Mouse (Mus musculus): ENCODE measurements around the gene Casp8. TPM values are rescaled to one million over a fixed set of nuclear protein-coding genes. Genes with fewer than 3 reads are reported as not detected.
A peak's percentile ranks its signal among the peaks of the same experiment; 100 is the strongest.
"Not testable (repeated sequence)": the region's sequence is repeated elsewhere in the genome, so short reads cannot be mapped to it uniquely, and the experiment has no call there.

Casp8 gene
- polyA plus RNA-seq, 1 experiment from 2014 or later: 13.9 TPM

GRCm38 (mm10) chr1:58794705-58795104, 469 bp upstream of the Casp8 start:
- ATAC-seq (ENCODE audit: low read depth): no peak

GRCm38 (mm10) chr1:58796059-58796363, 837 bp downstream of the Casp8 start:
- Histone ChIP-seq H3K9me3 (replicated peaks; ENCODE audit: control insufficient read depth, low read length) (0 out of 2 replicates have a peak, but pooled peaks cover 2% of the 10 kb centered on the region), H3K9ac (ENCODE audit: low read depth, low read length) (peak overlapping the region; percentile 78), H3K27ac (ENCODE audit: low read length) (peak overlapping the region; percentile 68), H3K27me3 (ENCODE audit: control insufficient read depth, insufficient read depth, low read depth, low read length) (no peaks in the 10 kb centered on the region), H3K4me1 (ENCODE audit: control insufficient read depth, low read depth, low read length) (peaks cover 11% of the 10 kb centered on the region), H3K36me3 (ENCODE audit: control insufficient read depth, insufficient read depth) (peaks cover 3% of the 10 kb centered on the region), H3K4me3 (ENCODE audit: low read depth, low read length) (peak overlapping the region; percentile 78), H3K4me2 (ENCODE audit: low read depth, low read length) (peak overlapping the region; percentile 73)
- ATAC-seq (ENCODE audit: low read depth): no peak
- 0% methylated on average over 3 of the region's 3 CpGs for WGBS (ENCODE audit: insufficient replicate concordance)

More at GRCm38 (mm10) chr1:58794705-58795104, 469 bp upstream of the Casp8 start:
- H3K4me3 ChIP-seq (ENCODE audit: low read depth, low read length): no peak overlapping the region
- peaks cover 11% of the 10 kb centered on the region for H3K4me1 ChIP-seq (ENCODE audit: control insufficient read depth, low read depth, low read length)
- H3K9me3 ChIP-seq (replicated peaks; ENCODE audit: control insufficient read depth, low read length): 0 out of 2 replicates have a peak, but pooled peaks cover 2% of the 10 kb centered on the region
- H3K27me3 ChIP-seq (ENCODE audit: control insufficient read depth, insufficient read depth, low read depth, low read length): no peaks in the 10 kb centered on the region
- H3K4me2 ChIP-seq (ENCODE audit: low read depth, low read length): peak overlapping the region; percentile 73; the same call in 1 of the 2 replicates
- WGBS (ENCODE audit: insufficient replicate concordance): 37% methylated on average over 2 of the region's 2 CpGs
- H3K27ac ChIP-seq (ENCODE audit: low read length): no peak overlapping the region
- H3K36me3 ChIP-seq (ENCODE audit: control insufficient read depth, insufficient read depth): peaks cover 3% of the 10 kb centered on the region
- no peak overlapping the region for H3K9ac ChIP-seq (ENCODE audit: low read depth, low read length)

GRCm38 (mm10) chr1:58796853-58797252, 1.7 kb downstream of the Casp8 start:
- no peaks in the 10 kb centered on the region for H3K27me3 ChIP-seq (ENCODE audit: control insufficient read depth, insufficient read depth, low read depth, low read length)
- H3K9ac ChIP-seq (ENCODE audit: low read depth, low read length): no peak overlapping the region
- H3K36me3 ChIP-seq (ENCODE audit: control insufficient read depth, insufficient read depth): peaks cover 3% of the 10 kb centered on the region
- peaks cover 11% of the 10 kb centered on the region for H3K4me1 ChIP-seq (ENCODE audit: control insufficient read depth, low read depth, low read length)
- no peak overlapping the region for H3K4me3 ChIP-seq (ENCODE audit: low read depth, low read length)
- H3K9me3 ChIP-seq (replicated peaks; ENCODE audit: control insufficient read depth, low read length): 0 out of 2 replicates have a peak, but pooled peaks cover 2% of the 10 kb centered on the region
- no peak overlapping the region for H3K27ac ChIP-seq (ENCODE audit: low read length)
- WGBS (ENCODE audit: insufficient replicate concordance): 48% methylated on average over 4 of the region's 4 CpGs
- no peak for ATAC-seq (ENCODE audit: low read depth)
- H3K4me2 ChIP-seq (ENCODE audit: low read depth, low read length): peak overlapping the region; percentile 41

- Histone ChIP-seq H3K27ac (ENCODE audit: low read length) (no peak overlapping the region), H3K9me3 (replicated peaks; ENCODE audit: control insufficient read depth, low read length) (0 out of 2 replicates have a peak, but pooled peaks cover 2% of the 10 kb centered on the region), H3K4me1 (ENCODE audit: control insufficient read depth, low read depth, low read length) (peaks cover 12% of the 10 kb centered on the region), H3K9ac (ENCODE audit: low read depth, low read length) (no peak overlapping the region), H3K36me3 (ENCODE audit: control insufficient read depth, insufficient read depth) (peaks cover 3% of the 10 kb centered on the region), H3K4me3 (ENCODE audit: low read depth, low read length) (no peak overlapping the region), H3K27me3 (ENCODE audit: control insufficient read depth, insufficient read depth, low read depth, low read length) (no peaks in the 10 kb centered on the region), H3K4me2 (ENCODE audit: low read depth, low read length) (peak overlapping the region; percentile 41; the same call in 1 of the 2 replicates)
- WGBS (ENCODE audit: insufficient replicate concordance): 43% methylated on average over 2 of the region's 2 CpGs
- ATAC-seq (ENCODE audit: low read depth): no peak
These were observed 2.2 kb downstream of the Casp8 start for GRCm38 (mm10) chr1:58797370-58797769.

GRCm38 (mm10) chr1:58798911-58799310, 3.7 kb downstream of the Casp8 start:
- ATAC-seq (ENCODE audit: low read depth): no peak
- Histone ChIP-seq H3K27me3 (ENCODE audit: control insufficient read depth, insufficient read depth, low read depth, low read length) (no peaks in the 10 kb centered on the region), H3K4me3 (ENCODE audit: low read depth, low read length) (no peak overlapping the region), H3K4me1 (ENCODE audit: control insufficient read depth, low read depth, low read length) (peaks cover 14% of the 10 kb centered on the region), H3K9me3 (replicated peaks; ENCODE audit: control insufficient read depth, low read length) (0 out of 2 replicates have a peak, but pooled peaks cover 2% of the 10 kb centered on the region), H3K36me3 (ENCODE audit: control insufficient read depth, insufficient read depth) (peaks cover 3% of the 10 kb centered on the region), H3K27ac (ENCODE audit: low read length) (no peak overlapping the region), H3K9ac (ENCODE audit: low read depth, low read length) (no peak overlapping the region), H3K4me2 (ENCODE audit: low read depth, low read length) (no peak overlapping the region)
- 78% methylated on average over 4 of the region's 4 CpGs for WGBS (ENCODE audit: insufficient replicate concordance)

GRCm38 (mm10) chr1:58800644-58801043, 5.5 kb downstream of the Casp8 start:
- peaks cover 14% of the 10 kb centered on the region for H3K4me1 ChIP-seq (ENCODE audit: control insufficient read depth, low read depth, low read length)
- not testable (repeated sequence) for H3K4me2 ChIP-seq (ENCODE audit: low read depth, low read length); H3K36me3 ChIP-seq (ENCODE audit: control insufficient read depth, insufficient read depth); H3K9ac ChIP-seq (ENCODE audit: low read depth, low read length); H3K4me3 ChIP-seq (ENCODE audit: low read depth, low read length); ATAC-seq (ENCODE audit: low read depth); H3K9me3 ChIP-seq (replicated peaks; ENCODE audit: control insufficient read depth, low read length); H3K27ac ChIP-seq (ENCODE audit: low read length); H3K27me3 ChIP-seq (ENCODE audit: control insufficient read depth, insufficient read depth, low read depth, low read length)
- 84% methylated on average over 7 of the region's 7 CpGs for WGBS (ENCODE audit: insufficient replicate concordance)

- peak overlapping the region; percentile 42; the same call in 1 of the 2 replicates for H3K4me2 ChIP-seq (ENCODE audit: low read depth, low read length)
- H3K36me3 ChIP-seq (ENCODE audit: control insufficient read depth, insufficient read depth): peaks cover 3% of the 10 kb centered on the region
- H3K9me3 ChIP-seq (replicated peaks; ENCODE audit: control insufficient read depth, low read length): 0 out of 2 replicates have a peak, but pooled peaks cover 2% of the 10 kb centered on the region
- peak overlapping the region; percentile 32 for H3K4me3 ChIP-seq (ENCODE audit: low read depth, low read length)
- ATAC-seq (ENCODE audit: low read depth): no peak
- H3K9ac ChIP-seq (ENCODE audit: low read depth, low read length): no peak overlapping the region
- H3K27ac ChIP-seq (ENCODE audit: low read length): peak overlapping the region; percentile 25; the same call in 1 of the 2 replicates
- peaks cover 12% of the 10 kb centered on the region for H3K4me1 ChIP-seq (ENCODE audit: control insufficient read depth, low read depth, low read length)
- no peaks in the 10 kb centered on the region for H3K27me3 ChIP-seq (ENCODE audit: control insufficient read depth, insufficient read depth, low read depth, low read length)
- 62% methylated on average over 8 of the region's 8 CpGs for WGBS (ENCODE audit: insufficient replicate concordance)
These were observed 6.5 kb downstream of the Casp8 start for GRCm38 (mm10) chr1:58801558-58802285.

- Histone ChIP-seq H3K9me3 (replicated peaks; ENCODE audit: control insufficient read depth, low read length) (0 out of 2 replicates have a peak, but pooled peaks cover 2% of the 10 kb centered on the region), H3K27me3 (ENCODE audit: control insufficient read depth, insufficient read depth, low read depth, low read length) (no peaks in the 10 kb centered on the region), H3K36me3 (ENCODE audit: control insufficient read depth, insufficient read depth) (peaks cover 3% of the 10 kb centered on the region), H3K4me2 (ENCODE audit: low read depth, low read length) (peak overlapping the region; percentile 42), H3K4me1 (ENCODE audit: control insufficient read depth, low read depth, low read length) (peaks cover 4% of the 10 kb centered on the region), H3K9ac (ENCODE audit: low read depth, low read length) (0 out of 2 replicates have a peak overlapping the region, but pooled peaks have one; percentile 15), H3K27ac (ENCODE audit: low read length) (peak overlapping the region; percentile 75), H3K4me3 (ENCODE audit: low read depth, low read length) (peak overlapping the region; percentile 32)
- WGBS (ENCODE audit: insufficient replicate concordance): 51% methylated on average over 18 of the region's 18 CpGs
- peak; percentile 76 for ATAC-seq (ENCODE audit: low read depth)
These were observed 7.4 kb downstream of the Casp8 start for GRCm38 (mm10) chr1:58802322-58803273.

All from liver, embryonic 16.5 days (tissue).